8 mouse cellular contexts compared by ENCODE assay signal in the genomic region with DNA sequence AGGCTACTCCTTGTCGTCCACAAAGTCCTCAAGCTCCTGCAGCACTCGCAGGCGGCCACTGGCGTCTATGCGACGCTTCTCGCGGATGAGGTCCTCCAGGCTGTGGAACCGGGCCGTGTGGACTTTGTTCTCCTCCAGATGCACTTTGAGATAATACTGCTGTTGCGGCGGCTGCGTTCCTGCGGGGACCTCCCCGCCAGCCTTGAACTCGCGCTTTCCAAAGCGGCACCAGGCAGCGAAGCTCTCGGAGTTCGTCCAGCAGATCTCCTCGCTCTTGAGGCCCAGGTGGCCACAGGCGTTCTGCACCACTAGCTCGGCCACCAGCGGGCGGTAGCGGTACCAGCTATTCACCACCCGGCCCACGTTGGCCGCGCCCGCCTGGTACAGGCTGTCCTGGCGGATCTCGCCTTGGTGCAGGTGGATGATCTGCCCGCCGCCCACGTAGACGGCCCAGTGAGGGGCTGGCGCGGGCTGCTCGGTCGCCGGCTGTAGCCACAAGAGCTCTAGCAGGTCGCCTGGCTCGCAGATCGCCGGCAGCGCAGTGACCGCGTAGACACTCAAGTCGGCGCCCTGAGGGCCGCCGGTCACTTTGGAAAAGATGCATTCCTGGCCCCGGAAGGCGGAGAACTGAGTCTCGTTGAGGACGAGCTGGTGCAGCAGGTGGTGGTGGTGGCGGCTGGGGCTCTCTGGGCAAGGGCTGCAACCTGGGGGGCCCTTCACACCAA. TPM values are rescaled to one million over a fixed set of nuclear protein-coding genes. Genes with fewer than 3 reads are reported as not detected.
DNase-seq lines count a peak whose midpoint lies in the region; ATAC-seq and TF ChIP-seq lines count a peak whose summit lies in the region.

No protein-coding gene starts in this region.

- no peaks in the 10 kb centered on the region for H3K36me3 ChIP-seq in intestine, embryonic 16.5 days (ENCODE audit: control insufficient read depth, insufficient read depth, low read length)
- H3K36me3 ChIP-seq in small intestine, adult 2 months (ENCODE audit: control insufficient read depth, insufficient read depth, low read length) = no peaks in the 10 kb centered on the region; the same call in 1 of the 2 replicates

- H3K27ac ChIP-seq in intestine, embryonic 16.5 days (ENCODE audit: low read length) = no peak overlapping the region
- H3K27ac ChIP-seq in small intestine, adult 2 months (ENCODE audit: insufficient read depth, low read depth, low read length) = no peak overlapping the region

- peak; percentile 48; the same call in 1 of the 2 replicates for TF ChIP-seq CTCF in small intestine, adult 2 months (IDR thresholded peaks at IDR 0.05; ENCODE audit: extremely low read depth, insufficient read length, insufficient replicate concordance, low read depth, low read length)

- H3K4me1 ChIP-seq in intestine, embryonic 16.5 days (ENCODE audit: control insufficient read depth, insufficient read depth, low read length) = peaks cover 24% of the 10 kb centered on the region
- H3K4me1 ChIP-seq in small intestine, adult 2 months (ENCODE audit: control insufficient read depth, insufficient read depth, insufficient read length, low read length) = peaks cover 7% of the 10 kb centered on the region; the same call in 1 of the 2 replicates

- H3K4me3 ChIP-seq in intestine, embryonic 16.5 days (ENCODE audit: low read length) = peak overlapping the region; percentile 63
- peak overlapping the region; percentile 78 for H3K4me3 ChIP-seq in small intestine, adult 2 months (ENCODE audit: low read depth, low read length)

- no peaks in the 10 kb centered on the region for H3K9me3 ChIP-seq in intestine, embryonic 16.5 days (ENCODE audit: control insufficient read depth, low read length)

- no peak for TF ChIP-seq POLR2A in small intestine, adult 2 months (IDR thresholded peaks at IDR 0.05; ENCODE audit: low read depth, low read length)

- under 1% methylated on average over 59 of the region's 59 CpGs for WGBS in intestine, embryonic 16.5 days
- under 1% methylated on average over 59 of the region's 59 CpGs for WGBS in small intestine, adult 2 months

- H3K27me3 ChIP-seq in intestine, embryonic 16.5 days (replicated peaks; ENCODE audit: control insufficient read depth, insufficient read depth, low read length) = no peaks in the 10 kb centered on the region; the same call in 1 of the 2 replicates
- no peaks in the 10 kb centered on the region for H3K27me3 ChIP-seq in small intestine, adult 2 months (ENCODE audit: control insufficient read depth, insufficient read depth, low read length)

- peak; percentile 89 for DNase-seq in adrenal gland, postnatal 14 days
- DNase-seq in embryo, embryonic 11 days = peak; percentile 82
- DNase-seq in gastrocnemius, postnatal 4 days (ENCODE audit: low spot score in 2 of 2) = peak; percentile 33 to 54
- DNase-seq in left cerebral cortex, postnatal 14 days (ENCODE audit: low spot score in 2 of 2) = peak; percentile 81
- no peak for DNase-seq in thymus, postnatal 25 days

- peak; percentile 58 for ATAC-seq in intestine, embryonic 16.5 days
- peak; percentile 46; the same call in 1 of the 2 replicates for ATAC-seq in megakaryocyte progenitor cell, adult 5-6 weeks (replicated peaks; ENCODE audit: poor library complexity)

- peak overlapping the region; percentile 95 for H3K4me2 ChIP-seq in intestine, embryonic 16.5 days (ENCODE audit: low read depth, low read length)

- peak overlapping the region; percentile 71 for H3K9ac ChIP-seq in intestine, embryonic 16.5 days (ENCODE audit: low read depth, low read length)

- intact Hi-C loops in left cerebral cortex, postnatal 14 days (cut with DNase I) = loop anchor here (5.0 to 10.0 kb wide), 5 partner anchors 167 to 855 kb away; no protein-coding TSS in a partner anchor

RNA-seq across cellular contexts. Expression of a gene that starts 1.8 kb away (rescaled TPM):
- total RNA-seq in adrenal gland, postnatal 14 days (2021) = 5.1 and 5.2 TPM in 2 replicates
- total RNA-seq in gastrocnemius, postnatal 4 days (2021) = 1 to 10 TPM in 1 of 2 experiments, under 1 TPM in 1; 0.62 to 1.2 TPM
- polyA plus RNA-seq in intestine, embryonic 16.5 days (2015; fragmentation: Nextera tagmentation; extraction: Ambion mirVana) = 7.9 and 8.4 TPM in 2 replicates
- 10 to 100 TPM; 56.7 to 64.5 TPM for total RNA-seq in left cerebral cortex, postnatal 14 days (2021)
- total RNA-seq in megakaryocyte progenitor cell, adult 5-6 weeks (2015) = not detected in 2 replicates
- not detected in 2 replicates for total RNA-seq in megakaryocyte progenitor cell, adult 5-6 weeks (2017)
- polyA plus RNA-seq in small intestine, adult 2 months (2012; rRNA removed) = 15.7 and 46.2 TPM in 2 replicates
